In genomic region chr14:118430740-118431139, GRCm38 (mm10) we compare ENCODE assay signal across 18 mouse cellular contexts.
"Had no signal": no experiment of that assay in that cellular context is flagged by ENCODE, and none has a peak within 500 bp of the region (broad histone marks: within the 10 kb centered on the region; RNA-seq: fewer than 3 reads in every experiment).

No protein-coding gene starts in this region.

- ATAC-seq: hindbrain, embryonic 16.5 days; inflammation-experienced regulatory T-cells, adult 6 months; intestine, embryonic 15.5 days; intestine, postnatal 0 days had no signal

- DNase-seq: gastrocnemius, postnatal 14 days; gastrocnemius, postnatal 36 days; heart, adult 2 months; heart, postnatal 14 days; heart, postnatal 4 days; kidney, adult 18-20 months; kidney, adult 8-10 months; kidney, postnatal 10 days; kidney, postnatal 25 days; kidney, postnatal 4 days; layer of hippocampus, adult 9-11 months; layer of hippocampus, postnatal 36 days; liver; liver, embryonic 13.5 days had no signal
